Mouse (Mus musculus): ENCODE data around the gene Ubqlnl. TPM values are rescaled to one million over a fixed set of nuclear protein-coding genes. Genes with fewer than 3 reads are reported as not detected.

The Ubqlnl gene
- 0.17 and 0.45 TPM in 2 replicates for polyA plus RNA-seq (2014; fragmentation: Nextera tagmentation; extraction: Ambion mirVana)

DNA sequence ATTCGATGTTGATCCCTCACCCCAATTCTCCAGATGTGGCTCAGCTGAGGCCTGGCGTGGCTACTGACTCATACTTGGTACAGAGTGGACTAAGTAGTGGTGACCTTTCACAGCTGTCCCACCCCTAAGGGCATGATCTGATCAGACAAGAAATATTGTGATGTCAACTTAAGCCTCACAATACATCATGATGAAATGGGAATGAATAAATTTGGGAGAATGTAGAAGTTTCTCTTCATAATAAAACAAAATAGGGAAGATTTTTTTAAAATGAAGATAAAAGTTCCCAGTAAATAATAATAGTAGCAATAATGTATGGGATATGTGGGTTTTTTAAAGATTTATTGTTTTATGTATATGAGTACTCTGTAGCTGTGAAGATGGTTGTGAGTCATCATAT lies at the start of gene Ubqlnl:
Ubqlnl (minus strand) TSS at position 101 of the 400 bp plus-strand sequence.
- Histone ChIP-seq H3K4me2 (ENCODE audit: low read depth, low read length) (no peak within 1 kb of the TSS), H3K4me3 (ENCODE audit: low read depth, low read length) (no peak within 1 kb of the TSS), H3K4me1 (ENCODE audit: control insufficient read depth, insufficient read depth, low read length) (no peaks in the 10 kb centered on the region), H3K9me3 (ENCODE audit: control insufficient read depth, low read length) (no peaks in the 10 kb centered on the region), H3K27me3 (replicated peaks; ENCODE audit: control insufficient read depth, insufficient read depth, low read length) (no peaks in the 10 kb centered on the region), H3K27ac (replicated peaks; ENCODE audit: low read depth, low read length) (no peak within 1 kb of the TSS), H3K36me3 (ENCODE audit: control insufficient read depth, insufficient read depth, low read length) (no peaks in the 10 kb centered on the region), H3K9ac (ENCODE audit: low read depth, low read length) (no peak within 1 kb of the TSS)
- no peak for DNase-seq (ENCODE audit: low spot score)
- WGBS, result 77% methylated on average over 2 of the region's 2 CpGs
- no peak for ATAC-seq (ENCODE audit: low read depth)

DNA sequence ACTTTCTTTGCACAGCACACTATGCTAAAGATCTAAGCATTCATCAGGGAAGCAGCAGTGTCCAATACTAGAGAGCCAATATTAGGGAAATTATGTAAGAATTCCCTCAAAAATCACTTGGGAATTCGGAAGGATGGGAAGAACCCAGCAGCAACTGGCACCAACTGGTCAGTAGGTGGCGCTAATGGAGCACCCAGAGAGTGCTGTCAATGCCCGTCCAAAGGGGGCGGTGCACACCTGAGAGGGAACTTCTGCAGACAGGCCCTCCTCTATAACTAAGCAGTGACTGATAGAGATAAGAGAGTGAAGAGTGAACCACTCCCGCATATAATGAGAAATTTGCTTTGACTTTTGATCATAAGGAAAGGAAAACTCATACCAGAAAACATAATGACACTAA lies 49.5 kb upstream of the Ubqlnl start:
- Histone ChIP-seq H3K9me3 (ENCODE audit: control insufficient read depth, low read length) (no peaks in the 10 kb centered on the region), H3K4me1 (ENCODE audit: control insufficient read depth, insufficient read depth, low read length) (no peaks in the 10 kb centered on the region), H3K4me3 (ENCODE audit: low read depth, low read length) (no peak overlapping the region), H3K9ac (ENCODE audit: low read depth, low read length) (no peak overlapping the region), H3K27ac (replicated peaks; ENCODE audit: low read depth, low read length) (no peak overlapping the region), H3K27me3 (replicated peaks; ENCODE audit: control insufficient read depth, insufficient read depth, low read length) (no peaks in the 10 kb centered on the region), H3K4me2 (ENCODE audit: low read depth, low read length) (no peak overlapping the region), H3K36me3 (ENCODE audit: control insufficient read depth, insufficient read depth, low read length) (no peaks in the 10 kb centered on the region)
- DNase-seq (ENCODE audit: low spot score), result peak; percentile 68
- 6% methylated on average over 5 of the region's 5 CpGs for WGBS
- peak; percentile 65 for ATAC-seq (ENCODE audit: low read depth)

DNA sequence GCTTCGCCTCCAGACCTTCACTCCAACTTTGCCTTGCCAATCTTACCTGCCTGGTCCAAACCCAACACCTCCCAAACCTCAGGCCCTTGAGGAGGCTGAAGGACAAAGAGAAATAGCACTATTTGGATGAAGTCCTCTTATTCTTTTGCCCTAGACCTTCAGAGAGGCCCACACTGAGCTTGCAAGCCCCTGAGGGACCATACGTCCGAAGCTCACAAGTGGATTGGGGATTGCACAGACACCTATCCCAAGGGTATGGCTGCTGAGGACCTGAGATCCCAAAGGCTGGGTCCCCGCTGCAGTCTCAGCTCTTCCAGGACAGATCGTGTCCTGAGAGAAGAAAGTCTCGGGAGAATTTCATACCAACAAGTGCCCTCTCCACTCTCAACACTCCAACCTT lies 45.5 kb upstream of the Ubqlnl start, which contains the start of gene Olfr649:
Olfr649 (minus strand) TSS at position 101 of the 400 bp plus-strand sequence.
- H3K36me3 ChIP-seq (ENCODE audit: control insufficient read depth, insufficient read depth, low read length), result no peaks in the 10 kb centered on the region
- WGBS, result 78% methylated on average over 6 of the region's 6 CpGs
- no peak within 1 kb of the TSS for H3K9ac ChIP-seq (ENCODE audit: low read depth, low read length)
- no peak within 1 kb of the TSS for H3K27ac ChIP-seq (replicated peaks; ENCODE audit: low read depth, low read length)
- DNase-seq (ENCODE audit: low spot score) (no peak), ATAC-seq (ENCODE audit: low read depth) (no peak)
- H3K9me3 ChIP-seq (ENCODE audit: control insufficient read depth, low read length), result no peaks in the 10 kb centered on the region
- H3K4me1 ChIP-seq (ENCODE audit: control insufficient read depth, insufficient read depth, low read length), result no peaks in the 10 kb centered on the region
- H3K27me3 ChIP-seq (replicated peaks; ENCODE audit: control insufficient read depth, insufficient read depth, low read length), result no peaks in the 10 kb centered on the region
- H3K4me2 ChIP-seq (ENCODE audit: low read depth, low read length), result no peak within 1 kb of the TSS
- no peak within 1 kb of the TSS for H3K4me3 ChIP-seq (ENCODE audit: low read depth, low read length)

DNA sequence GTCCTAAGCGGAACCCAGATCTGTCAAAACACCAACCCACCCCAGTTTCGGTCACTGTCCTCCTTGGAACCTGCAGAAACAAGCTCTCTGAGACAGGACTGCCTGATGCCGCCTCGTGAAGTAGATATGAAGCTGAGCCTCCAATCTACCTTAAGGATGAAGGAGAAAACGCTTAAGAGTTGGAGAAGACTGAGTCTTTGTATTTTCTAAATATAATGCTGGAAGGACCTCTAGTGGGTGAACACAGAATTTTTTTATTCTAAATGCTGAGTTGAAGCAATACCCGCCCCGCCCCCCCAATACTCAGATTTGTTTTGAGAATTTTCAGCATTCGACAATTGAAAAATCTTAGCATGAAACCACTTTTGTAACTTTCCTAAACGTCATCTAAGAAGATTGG lies 40.9 kb upstream of the Ubqlnl start:
- no peak for DNase-seq (ENCODE audit: low spot score)
- Histone ChIP-seq H3K4me1 (ENCODE audit: control insufficient read depth, insufficient read depth, low read length) (no peaks in the 10 kb centered on the region), H3K4me2 (ENCODE audit: low read depth, low read length) (no peak overlapping the region), H3K9me3 (ENCODE audit: control insufficient read depth, low read length) (no peaks in the 10 kb centered on the region), H3K36me3 (ENCODE audit: control insufficient read depth, insufficient read depth, low read length) (no peaks in the 10 kb centered on the region), H3K4me3 (ENCODE audit: low read depth, low read length) (no peak overlapping the region), H3K27me3 (replicated peaks; ENCODE audit: control insufficient read depth, insufficient read depth, low read length) (no peaks in the 10 kb centered on the region), H3K9ac (ENCODE audit: low read depth, low read length) (no peak overlapping the region), H3K27ac (replicated peaks; ENCODE audit: low read depth, low read length) (no peak overlapping the region)
- WGBS, result 53% methylated on average over 9 of the region's 9 CpGs
- ATAC-seq (ENCODE audit: low read depth), result no peak

DNA sequence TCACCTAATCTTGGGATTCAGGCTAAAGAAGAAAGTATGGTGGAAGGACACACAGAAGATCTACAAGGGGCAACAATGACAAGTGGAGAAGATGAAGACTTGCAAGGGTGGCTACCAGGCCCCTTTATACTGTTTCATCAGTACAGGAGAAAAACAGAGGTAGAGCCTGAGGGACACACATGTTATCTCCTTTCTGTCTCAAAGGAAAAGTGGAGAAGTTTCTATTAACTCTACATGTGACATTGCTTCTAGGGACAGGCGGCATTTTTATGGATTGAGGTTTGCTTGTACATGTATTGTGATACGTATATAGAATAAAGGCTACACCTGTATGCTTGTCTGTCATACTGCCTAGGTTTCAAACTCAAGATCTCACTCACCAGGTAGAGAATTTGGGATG lies 32.9 kb upstream of the Ubqlnl start, which contains the start of gene Olfr648:
Olfr648 (minus strand) TSS at position 101 of the 400 bp plus-strand sequence.
- no peaks in the 10 kb centered on the region for H3K9me3 ChIP-seq (ENCODE audit: control insufficient read depth, low read length)
- no peak within 1 kb of the TSS for H3K9ac ChIP-seq (ENCODE audit: low read depth, low read length)
- no peaks in the 10 kb centered on the region for H3K27me3 ChIP-seq (replicated peaks; ENCODE audit: control insufficient read depth, insufficient read depth, low read length)
- 90% methylated on average over 2 of the region's 2 CpGs for WGBS
- no peaks in the 10 kb centered on the region for H3K4me1 ChIP-seq (ENCODE audit: control insufficient read depth, insufficient read depth, low read length)
- ATAC-seq (ENCODE audit: low read depth), result no peak
- no peak within 1 kb of the TSS for H3K4me3 ChIP-seq (ENCODE audit: low read depth, low read length)
- H3K4me2 ChIP-seq (ENCODE audit: low read depth, low read length), result no peak within 1 kb of the TSS
- DNase-seq (ENCODE audit: low spot score), result no peak
- no peak within 1 kb of the TSS for H3K27ac ChIP-seq (replicated peaks; ENCODE audit: low read depth, low read length)
- H3K36me3 ChIP-seq (ENCODE audit: control insufficient read depth, insufficient read depth, low read length), result no peaks in the 10 kb centered on the region

DNA sequence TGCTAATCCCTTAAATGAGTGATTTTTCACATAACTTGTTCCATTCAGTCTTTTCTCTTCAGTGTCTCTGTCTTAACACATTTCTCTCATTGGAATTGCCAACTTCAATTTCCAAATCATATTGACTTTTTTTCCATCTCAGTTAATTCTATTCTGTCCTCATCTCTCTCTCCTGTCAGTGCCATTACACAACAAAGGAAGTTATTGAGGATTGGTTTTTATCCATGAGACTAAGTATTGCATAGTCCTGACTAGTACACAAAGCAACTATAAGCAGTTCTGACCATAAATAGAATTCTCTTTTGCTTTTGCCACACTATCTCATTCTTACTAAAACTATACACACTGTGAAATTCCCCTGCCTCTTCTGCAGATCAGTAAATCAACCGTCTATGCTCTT lies 28.7 kb upstream of the Ubqlnl start:
- Histone ChIP-seq H3K36me3 (ENCODE audit: control insufficient read depth, insufficient read depth, low read length) (no peaks in the 10 kb centered on the region), H3K4me3 (ENCODE audit: low read depth, low read length) (no peak overlapping the region), H3K27ac (replicated peaks; ENCODE audit: low read depth, low read length) (no peak overlapping the region), H3K9me3 (ENCODE audit: control insufficient read depth, low read length) (no peaks in the 10 kb centered on the region), H3K27me3 (replicated peaks; ENCODE audit: control insufficient read depth, insufficient read depth, low read length) (no peaks in the 10 kb centered on the region), H3K4me2 (ENCODE audit: low read depth, low read length) (no peak overlapping the region), H3K9ac (ENCODE audit: low read depth, low read length) (no peak overlapping the region), H3K4me1 (ENCODE audit: control insufficient read depth, insufficient read depth, low read length) (no peaks in the 10 kb centered on the region)
- ATAC-seq (ENCODE audit: low read depth), result no peak
- no peak for DNase-seq (ENCODE audit: low spot score)
- 76% methylated on average over 1 of the region's 1 CpGs for WGBS

DNA sequence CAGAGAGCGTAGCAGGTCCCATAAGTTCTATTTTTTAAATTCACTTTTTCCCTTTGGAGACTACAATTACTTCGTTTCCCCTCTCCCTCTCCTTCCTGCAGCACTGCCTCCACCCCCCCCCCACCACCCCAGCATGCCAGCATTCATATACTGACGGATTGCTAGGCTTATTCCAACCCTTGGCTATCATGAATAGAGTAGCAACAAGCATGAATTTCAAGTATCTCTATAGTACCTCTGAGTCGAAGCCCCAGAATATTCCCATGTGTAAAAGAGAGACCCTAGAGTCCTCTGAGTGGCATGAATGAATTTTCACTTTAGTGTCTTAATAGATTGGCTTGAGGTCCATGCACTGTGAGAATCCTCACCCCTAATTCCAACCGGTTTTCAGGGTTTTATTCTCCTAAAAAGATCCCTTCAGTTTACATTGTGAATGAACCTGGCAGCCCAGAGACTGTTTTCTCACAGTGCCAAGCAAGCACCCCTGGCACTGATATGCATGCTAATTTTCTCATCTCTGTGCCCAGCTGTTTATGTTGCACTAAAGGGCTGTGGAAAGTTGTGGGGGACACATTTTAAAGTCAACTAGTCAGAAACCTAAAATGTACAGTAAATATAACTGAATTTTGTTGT lies 28.2 kb upstream of the Ubqlnl start:
- no peaks in the 10 kb centered on the region for H3K9me3 ChIP-seq (ENCODE audit: control insufficient read depth, low read length)
- ATAC-seq (ENCODE audit: low read depth), result no peak
- DNase-seq (ENCODE audit: low spot score), result no peak
- no peaks in the 10 kb centered on the region for H3K36me3 ChIP-seq (ENCODE audit: control insufficient read depth, insufficient read depth, low read length)
- H3K4me3 ChIP-seq (ENCODE audit: low read depth, low read length), result no peak overlapping the region
- no peaks in the 10 kb centered on the region for H3K4me1 ChIP-seq (ENCODE audit: control insufficient read depth, insufficient read depth, low read length)
- H3K4me2 ChIP-seq (ENCODE audit: low read depth, low read length), result no peak overlapping the region
- H3K9ac ChIP-seq (ENCODE audit: low read depth, low read length), result no peak overlapping the region
- no peaks in the 10 kb centered on the region for H3K27me3 ChIP-seq (replicated peaks; ENCODE audit: control insufficient read depth, insufficient read depth, low read length)
- 69% methylated on average over 5 of the region's 5 CpGs for WGBS
- H3K27ac ChIP-seq (replicated peaks; ENCODE audit: low read depth, low read length), result no peak overlapping the region

DNA sequence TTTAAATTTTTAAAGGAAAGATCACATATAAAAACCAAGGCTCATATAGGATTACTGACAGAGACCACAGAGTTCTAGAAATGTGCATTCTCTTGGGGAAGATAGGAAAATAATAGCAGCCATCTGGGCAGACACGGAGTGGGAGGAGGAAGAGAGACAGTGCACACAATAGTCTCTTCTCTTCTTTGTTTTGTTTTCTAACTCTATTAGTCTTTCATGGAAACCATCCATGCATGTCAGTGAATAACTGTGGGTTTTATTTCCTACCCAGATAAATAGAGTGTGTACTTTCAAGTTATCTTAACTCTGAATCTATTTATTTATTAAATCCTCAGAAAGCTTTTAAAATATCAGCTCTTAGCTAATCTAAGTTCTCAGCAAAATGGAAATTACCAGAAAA lies 24.7 kb upstream of the Ubqlnl start:
- Histone ChIP-seq H3K27ac (replicated peaks; ENCODE audit: low read depth, low read length) (no peak overlapping the region), H3K9ac (ENCODE audit: low read depth, low read length) (no peak overlapping the region), H3K4me1 (ENCODE audit: control insufficient read depth, insufficient read depth, low read length) (no peaks in the 10 kb centered on the region), H3K4me3 (ENCODE audit: low read depth, low read length) (no peak overlapping the region), H3K4me2 (ENCODE audit: low read depth, low read length) (no peak overlapping the region), H3K36me3 (ENCODE audit: control insufficient read depth, insufficient read depth, low read length) (no peaks in the 10 kb centered on the region), H3K9me3 (ENCODE audit: control insufficient read depth, low read length) (no peaks in the 10 kb centered on the region), H3K27me3 (replicated peaks; ENCODE audit: control insufficient read depth, insufficient read depth, low read length) (no peaks in the 10 kb centered on the region)
- 43% methylated on average over 1 of the region's 1 CpGs for WGBS
- DNase-seq (ENCODE audit: low spot score), result no peak
- no peak for ATAC-seq (ENCODE audit: low read depth)

DNA sequence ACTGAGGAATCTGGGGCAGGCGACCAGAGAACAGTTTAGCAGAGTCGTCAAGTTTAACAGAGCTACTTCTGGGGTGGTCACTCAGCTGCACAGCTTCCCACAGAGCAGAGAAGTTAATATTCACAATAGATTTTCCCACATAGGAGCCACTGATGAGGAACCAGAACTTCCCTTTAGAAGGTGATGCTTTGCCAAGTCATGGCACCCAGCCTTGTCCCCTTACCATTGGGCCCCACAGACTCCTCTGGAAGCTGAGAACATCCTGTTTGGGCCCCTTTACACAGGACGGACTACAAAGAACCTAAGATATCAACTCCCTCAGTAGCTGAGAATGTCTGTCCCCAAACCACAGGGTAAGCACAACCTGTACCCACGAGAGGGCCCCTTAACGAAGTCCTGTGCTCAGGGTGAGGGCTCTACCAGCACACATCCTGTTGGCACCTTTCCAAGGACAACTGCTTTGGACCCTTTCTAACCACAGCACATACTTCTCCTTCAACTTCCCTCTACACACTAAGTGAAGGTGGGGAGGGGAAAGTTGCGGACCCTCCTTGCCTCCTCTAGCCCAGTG lies 19.4 kb upstream of the Ubqlnl start:
- no peak overlapping the region for H3K27ac ChIP-seq (replicated peaks; ENCODE audit: low read depth, low read length)
- peak; percentile 37; the same call in 1 of the 2 replicates for ATAC-seq (ENCODE audit: low read depth)
- DNase-seq (ENCODE audit: low spot score), result peak; percentile 20
- no peak overlapping the region for H3K4me2 ChIP-seq (ENCODE audit: low read depth, low read length)
- no peaks in the 10 kb centered on the region for H3K36me3 ChIP-seq (ENCODE audit: control insufficient read depth, insufficient read depth, low read length)
- WGBS, result 78% methylated on average over 6 of the region's 6 CpGs
- no peaks in the 10 kb centered on the region for H3K27me3 ChIP-seq (replicated peaks; ENCODE audit: control insufficient read depth, insufficient read depth, low read length)
- H3K4me3 ChIP-seq (ENCODE audit: low read depth, low read length), result no peak overlapping the region
- no peaks in the 10 kb centered on the region for H3K4me1 ChIP-seq (ENCODE audit: control insufficient read depth, insufficient read depth, low read length)
- no peak overlapping the region for H3K9ac ChIP-seq (ENCODE audit: low read depth, low read length)
- no peaks in the 10 kb centered on the region for H3K9me3 ChIP-seq (ENCODE audit: control insufficient read depth, low read length)
